Mouse (Mus musculus) limb, embryonic 11.5 days (tissue): Measurements from ENCODE around the gene Chaf1b. TPM values are rescaled to one million over a fixed set of nuclear protein-coding genes. Genes with fewer than 3 reads are reported as not detected.

Experiments used
- ATAC-seq: fragments of 200-750 bp; cut with Nextera tagmentation; 2 replicates; pipeline ENCODE4 v1.8.0; 2017; ENCODE audit warnings: low read depth; ENCODE audit not compliant: insufficient number of reproducible peaks, low FRiP score, low TSS enrichment
- DNase-seq: peaks from one replicate; pipeline ENCODE4 v3.0.0-alpha.2; 2015; ENCODE audit warnings: low spot score
- H3K27ac ChIP-seq: fragments of 300-500 bp; sonication (generic); replicated peaks from 2 replicates; pipeline ENCODE4 v1.5.1; 2014; ENCODE audit warnings: low read depth, mild to moderate bottlenecking, low read length
- H3K27me3 ChIP-seq: fragments of 300-500 bp; sonication (generic); 2 replicates; pipeline ENCODE4 v1.6.1; 2014; ENCODE audit warnings: mild to moderate bottlenecking, low read length, mixed read lengths; ENCODE audit not compliant: control insufficient read depth, insufficient read depth
- H3K36me3 ChIP-seq: fragments of 300-500 bp; sonication (generic); 2 replicates; pipeline ENCODE4 v1.6.1; 2014; ENCODE audit warnings: mild to moderate bottlenecking, low read length, moderate library complexity, mixed read lengths; ENCODE audit not compliant: control insufficient read depth, insufficient read depth
- H3K4me1 ChIP-seq: fragments of 300-500 bp; sonication (generic); 2 replicates; pipeline ENCODE4 v1.6.1; 2014; ENCODE audit warnings: low read length, mixed read lengths; ENCODE audit not compliant: control insufficient read depth, insufficient read depth
- H3K4me2 ChIP-seq: fragments of 300-500 bp; sonication (generic); 2 replicates; pipeline ENCODE4 v1.6.1; 2014; ENCODE audit warnings: low read depth, mild to moderate bottlenecking, moderate library complexity; ENCODE audit not compliant: severe bottlenecking
- H3K4me3 ChIP-seq: fragments of 300-500 bp; sonication (generic); 2 replicates; pipeline ENCODE4 v1.5.1; 2014; ENCODE audit warnings: low read depth, low read length
- H3K9ac ChIP-seq: fragments of 300-500 bp; sonication (generic); 2 replicates; pipeline ENCODE4 v1.6.1; 2014; ENCODE audit warnings: mild to moderate bottlenecking, low read length
- H3K9me3 ChIP-seq: fragments of 300-500 bp; sonication (generic); 2 replicates; pipeline ENCODE4 v1.6.1; 2016; ENCODE audit warnings: low read length; ENCODE audit not compliant: control insufficient read depth
- WGBS: fragments of 180-500 bp; shearing (Covaris S2); extraction: QIAGEN DNeasy Blood & Tissue Kit; methylation state at CpG from one replicate; pipeline ENCODE4 v1.1.7; 2014; 5-methylcytosine and 5-hydroxymethylcytosine counted together
- polyA plus RNA-seq: library from polyadenylated mRNA; unstranded; fragments of >200 nt; fragmentation: Nextera tagmentation; extraction: Ambion mirVana; gene quantifications from 2 replicates; pipeline ENCODE4 v1.2.1, GENCODE M21; 2014

Chaf1b gene
- 120 and 121 TPM in 2 replicates for polyA plus RNA-seq

DNA sequence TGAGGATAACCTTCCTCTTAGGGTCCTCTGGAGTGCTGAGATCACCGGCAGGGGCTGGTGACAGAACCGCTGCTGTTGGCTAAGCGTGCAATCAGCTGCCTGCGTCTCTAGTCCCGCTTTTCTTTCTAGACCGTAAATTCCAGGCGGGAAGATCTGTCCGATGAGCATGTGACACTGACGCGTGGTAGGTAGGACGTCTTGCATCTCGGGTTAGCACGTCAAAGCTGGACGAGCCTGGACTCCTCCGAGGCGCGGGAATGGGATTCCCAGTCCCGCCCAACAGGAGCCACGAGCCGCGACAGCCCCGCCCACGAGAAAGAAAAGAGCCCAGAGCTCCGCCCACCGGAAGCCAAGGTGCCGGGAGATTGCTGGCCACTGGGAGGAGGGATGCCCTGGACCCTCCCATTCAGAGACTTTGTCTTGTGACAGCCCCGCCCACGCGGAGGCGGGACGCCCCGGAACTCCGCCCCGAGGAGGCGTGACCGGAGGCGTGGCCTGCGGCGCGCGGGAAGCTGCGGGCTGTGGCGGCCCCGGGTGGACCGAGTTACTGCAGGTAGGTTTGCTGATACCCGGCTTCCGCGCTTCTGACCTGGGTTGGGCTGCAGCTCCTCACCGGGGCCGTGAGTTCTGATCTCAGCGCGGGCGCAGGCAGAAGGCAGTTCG is at the start of gene Chaf1b:
TSS of gene Chaf1b (plus strand) at position 479 of the 663 bp plus-strand sequence.
- Histone ChIP-seq H3K4me3 (peak within 1 kb of the TSS; percentile 86), H3K36me3 (no peaks in the 10 kb centered on the region; the same call in 1 of the 2 replicates), H3K4me2 (peak within 1 kb of the TSS; percentile 80), H3K9me3 (no peaks in the 10 kb centered on the region), H3K27ac (peak within 1 kb of the TSS; percentile 52), H3K4me1 (peaks cover 11% of the 10 kb centered on the region; the same call in 1 of the 2 replicates), H3K9ac (peak within 1 kb of the TSS; percentile 72), H3K27me3 (no peaks in the 10 kb centered on the region)
- DNase-seq (peak; percentile 99), ATAC-seq (peak; percentile 92)
- WGBS: under 1% methylated on average over 54 of the region's 54 CpGs

- no peak for DNase-seq
- WGBS: 95% methylated on average over 2 of the region's 2 CpGs
Observed at GRCm38 (mm10) chr16:93834076-93834475, 49.6 kb upstream of the Chaf1b start.

DNA sequence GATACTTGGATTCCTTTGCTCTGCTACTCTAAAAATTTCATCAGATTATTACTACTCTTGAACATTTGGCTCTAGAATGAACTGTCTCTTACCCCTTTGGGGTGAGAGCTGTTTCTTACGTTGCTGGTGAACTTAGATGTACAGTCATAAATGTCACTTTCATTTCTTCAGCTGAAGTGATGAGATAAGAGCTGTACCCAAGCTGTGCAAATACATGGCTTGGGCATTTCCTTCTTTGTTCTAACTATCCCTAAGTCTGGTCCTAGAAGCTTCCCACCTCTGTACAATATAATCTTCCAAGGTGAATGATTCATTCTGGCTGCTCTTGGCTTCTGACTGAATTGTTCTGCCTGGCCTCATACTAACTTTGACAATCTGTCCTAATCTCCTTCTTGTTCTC is 44.7 kb upstream of the Chaf1b start:
- H3K4me1 ChIP-seq: no peaks in the 10 kb centered on the region
- ATAC-seq: no peak
- WGBS: 87% methylated on average over 1 of the region's 1 CpGs

More at GRCm38 (mm10) chr16:93834076-93834475, 49.6 kb upstream of the Chaf1b start:
- Histone ChIP-seq H3K4me1 (no peaks in the 10 kb centered on the region), H3K4me3 (no peak overlapping the region), H3K27ac (no peak overlapping the region), H3K27me3 (no peaks in the 10 kb centered on the region), H3K36me3 (no peaks in the 10 kb centered on the region), H3K9me3 (no peaks in the 10 kb centered on the region), H3K4me2 (no peak overlapping the region), H3K9ac (no peak overlapping the region)
- ATAC-seq: no peak

DNA sequence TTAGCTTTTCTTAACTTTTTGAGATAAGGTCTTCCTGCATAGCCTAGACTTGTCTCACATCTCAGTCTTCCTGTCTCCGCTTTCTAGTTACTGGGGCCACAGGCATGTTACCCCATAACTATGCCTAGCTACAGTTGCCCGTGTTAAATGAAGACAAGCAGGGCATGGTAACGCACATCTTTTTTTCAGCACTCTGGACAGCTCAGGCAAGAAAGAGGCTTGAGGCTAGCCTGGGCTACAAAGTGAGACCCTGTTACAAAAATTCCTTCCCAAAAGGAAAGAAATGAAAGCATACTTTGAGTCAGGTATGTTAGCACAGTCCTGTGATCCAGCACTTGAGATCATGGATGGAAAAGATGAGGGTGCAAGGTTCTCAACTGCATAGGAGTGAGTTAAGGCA is 33.2 kb upstream of the Chaf1b start:
- H3K4me1 ChIP-seq: no peaks in the 10 kb centered on the region
- no peaks in the 10 kb centered on the region for H3K9me3 ChIP-seq
- no peak overlapping the region for H3K4me2 ChIP-seq
- no peaks in the 10 kb centered on the region for H3K27me3 ChIP-seq
- no peak overlapping the region for H3K9ac ChIP-seq
- peaks cover 19% of the 10 kb centered on the region for H3K36me3 ChIP-seq
- no peak overlapping the region for H3K27ac ChIP-seq
- no peak for ATAC-seq
- 95% methylated on average over 3 of the region's 3 CpGs for WGBS
- DNase-seq: no peak
- H3K4me3 ChIP-seq: no peak overlapping the region

More for the DNA sequence above, 44.7 kb upstream of the Chaf1b start:
- H3K9me3 ChIP-seq: no peaks in the 10 kb centered on the region
- no peak overlapping the region for H3K4me2 ChIP-seq
- no peaks in the 10 kb centered on the region for H3K36me3 ChIP-seq
- no peak overlapping the region for H3K9ac ChIP-seq
- no peak for DNase-seq
- no peak overlapping the region for H3K4me3 ChIP-seq
- H3K27me3 ChIP-seq: no peaks in the 10 kb centered on the region
- no peak overlapping the region for H3K27ac ChIP-seq

- no peak overlapping the region for H3K9ac ChIP-seq
- no peaks in the 10 kb centered on the region for H3K9me3 ChIP-seq
- ATAC-seq (no peak), DNase-seq (no peak)
- no peak overlapping the region for H3K27ac ChIP-seq
- H3K4me3 ChIP-seq: no peak overlapping the region
- 94% methylated on average over 4 of the region's 4 CpGs for WGBS
- no peaks in the 10 kb centered on the region for H3K27me3 ChIP-seq
- no peak overlapping the region for H3K4me2 ChIP-seq
- H3K4me1 ChIP-seq: no peaks in the 10 kb centered on the region
- H3K36me3 ChIP-seq: peaks cover 19% of the 10 kb centered on the region
Observed at GRCm38 (mm10) chr16:93859967-93860366, 23.7 kb upstream of the Chaf1b start.

- ATAC-seq (no peak), DNase-seq (no peak)
- Histone ChIP-seq H3K9me3 (no peaks in the 10 kb centered on the region), H3K4me3 (no peak overlapping the region), H3K4me1 (no peaks in the 10 kb centered on the region), H3K4me2 (no peak overlapping the region), H3K9ac (no peak overlapping the region), H3K36me3 (peaks cover 21% of the 10 kb centered on the region), H3K27ac (no peak overlapping the region), H3K27me3 (no peaks in the 10 kb centered on the region)
Observed at GRCm38 (mm10) chr16:93860686-93861085, 23.0 kb upstream of the Chaf1b start.

GRCm38 (mm10) chr16:93874841-93875240 is 8.9 kb upstream of the Chaf1b start:
- Histone ChIP-seq H3K4me3 (no peak overlapping the region), H3K36me3 (peaks cover 19% of the 10 kb centered on the region), H3K27ac (no peak overlapping the region), H3K9me3 (no peaks in the 10 kb centered on the region), H3K4me2 (no peak overlapping the region), H3K9ac (no peak overlapping the region), H3K4me1 (no peaks in the 10 kb centered on the region), H3K27me3 (no peaks in the 10 kb centered on the region)
- DNase-seq (no peak), ATAC-seq (no peak)
- WGBS: 95% methylated on average over 13 of the region's 13 CpGs

GRCm38 (mm10) chr16:93877612-93878380 is 5.9 kb upstream of the Chaf1b start:
- H3K4me2 ChIP-seq: no peak overlapping the region
- ATAC-seq (no peak), DNase-seq (no peak)
- no peak overlapping the region for H3K9ac ChIP-seq
- H3K4me1 ChIP-seq: no peaks in the 10 kb centered on the region
- no peak overlapping the region for H3K27ac ChIP-seq
- peaks cover 11% of the 10 kb centered on the region; the same call in 1 of the 2 replicates for H3K36me3 ChIP-seq
- H3K27me3 ChIP-seq: no peaks in the 10 kb centered on the region
- no peaks in the 10 kb centered on the region for H3K9me3 ChIP-seq
- H3K4me3 ChIP-seq: no peak overlapping the region
- WGBS: 91% methylated on average over 6 of the region's 6 CpGs
